Mouse (Mus musculus): ENCODE measurements around the gene Sec63.

DNA sequence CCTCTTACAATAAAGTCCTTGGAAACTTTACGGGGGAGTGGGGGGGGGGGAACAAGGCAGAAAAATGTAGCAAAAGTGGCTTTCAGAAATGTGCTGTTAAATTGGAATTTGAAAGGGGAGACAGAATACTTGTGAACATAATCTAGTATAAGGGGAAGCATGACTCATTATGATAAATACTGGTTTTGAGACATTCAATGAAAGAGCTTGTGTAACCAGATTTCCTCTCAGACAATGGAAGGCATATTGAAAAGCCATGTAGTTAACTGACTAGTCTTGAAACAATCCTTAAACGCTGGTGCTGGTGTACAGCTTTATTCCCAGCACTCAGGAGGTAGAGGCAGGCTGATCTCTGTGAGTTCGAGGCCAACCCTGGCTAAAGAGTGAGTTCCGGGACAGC lies 1.6 kb upstream of the Sec63 start:
- TF ChIP-seq CTCF (conservative IDR thresholded peaks at IDR 0.05; ENCODE audit: low read length) (no peak), POU5F1 (IDR thresholded peaks at IDR 0.05; ENCODE audit: borderline replicate concordance, low read length) (no peak)

Measured in E14TG2a.4 (cell line).